Mouse (Mus musculus) gastrocnemius, adult 2 months (tissue): ENCODE data around the gene Wdr24. TPM values are rescaled to one million over a fixed set of nuclear protein-coding genes. Genes with fewer than 3 reads are reported as not detected.
"Not testable (repeated sequence)": the region's sequence is repeated elsewhere in the genome, so short reads cannot be mapped to it uniquely, and the experiment has no call there.

ENCODE experiments used
- DNase-seq: peaks from one replicate; pipeline ENCODE4 v3.0.0; 2022
- H3K27ac ChIP-seq: fragments of 200-600 bp; 2 replicates; pipeline ENCODE4 v1.8.1; 2022; ENCODE audit warnings: mild to moderate bottlenecking
- H3K4me3 ChIP-seq: fragments of 200-600 bp; 2 replicates; pipeline ENCODE4 v1.8.1; 2022; ENCODE audit warnings: mild to moderate bottlenecking, moderate library complexity
- CTCF ChIP-seq: fragments of 200-600 bp; IDR thresholded peaks from 2 replicates; pipeline ENCODE4 v1.8.1; 2022; ENCODE audit warnings: antibody characterized with exemption, mild to moderate bottlenecking, moderate library complexity
- intact Hi-C: fragments of 180-260 bp; cut with DNase I; formaldehyde crosslinking; loops from one replicate; pipeline ENCODE4 v1.15.1; 2025
- microRNA-seq: library from miRNA; unstranded; fragments of <30 nt; microRNA quantifications from one replicate; pipeline ENCODE4 v1.2.0, GENCODE M21; 2021
- total RNA-seq, 2 experiments: library from RNA; stranded (reverse); gene quantifications; 2 replicates each; pipeline ENCODE4 v1.2.3; 2021

Gene Wdr24
- total RNA-seq, 2 experiments from 2014 or later, result 8.7 to 10.0 TPM

DNA sequence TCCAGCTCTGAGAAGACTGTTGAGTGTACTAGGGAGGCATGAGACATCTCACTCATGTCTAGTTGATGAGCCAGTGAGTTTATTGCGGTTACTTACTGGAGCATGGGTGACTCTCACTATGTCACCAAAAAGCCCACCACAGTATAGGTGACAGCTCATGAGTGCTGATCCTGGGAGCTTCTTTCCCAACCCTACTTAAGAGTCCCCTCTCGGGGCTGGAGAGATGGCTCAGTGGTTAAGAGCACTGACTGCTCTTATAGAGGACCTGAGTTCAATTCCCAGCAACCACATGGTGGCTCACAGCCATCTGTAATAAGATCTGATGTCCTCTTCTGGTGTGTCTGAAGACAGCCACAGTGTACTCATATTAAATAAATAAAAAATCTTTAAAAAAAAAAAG is 46.5 kb downstream of the Wdr24 start:
- Histone ChIP-seq H3K27ac (peak overlapping the region; percentile 99; the same call in 1 of the 2 replicates), H3K4me3 (no peak overlapping the region)
- intact Hi-C loops, result loop anchor here (5.0 kb wide), 1 partner anchor 38 kb away; the partner anchor contains the start of gene Stub1
- no peak for DNase-seq
- TF ChIP-seq CTCF, result no peak

DNA sequence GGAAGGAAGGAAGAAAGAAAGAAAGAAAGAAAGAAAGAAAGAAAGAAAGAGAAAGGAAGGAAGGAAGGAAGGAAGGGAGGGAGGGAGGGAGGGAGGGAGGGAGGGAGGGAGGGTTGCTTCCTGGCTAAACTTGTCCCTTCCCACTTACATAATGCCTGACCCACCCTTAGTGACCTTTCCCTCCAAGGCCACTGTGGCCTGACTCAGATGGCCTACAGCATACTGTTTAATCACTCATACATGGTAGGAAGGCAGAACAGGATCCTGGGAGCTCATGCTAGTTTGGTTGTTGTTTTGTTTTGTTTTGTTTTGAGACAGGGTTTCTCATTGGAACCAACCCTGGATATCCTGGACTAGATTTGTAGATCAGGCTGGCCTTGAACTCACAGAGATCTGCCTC is 48.1 kb downstream of the Wdr24 start:
- H3K27ac ChIP-seq, DNase-seq, intact Hi-C loops: not testable (repeated sequence)

GRCm38 (mm10) chr17:25872676-25873075 is 49.2 kb downstream of the Wdr24 start:
- Histone ChIP-seq H3K27ac (no peak overlapping the region), H3K4me3 (no peak overlapping the region)
- no peak for DNase-seq
- intact Hi-C loops, result no loop called here
- no peak for TF ChIP-seq CTCF

More for the DNA sequence above, 48.1 kb downstream of the Wdr24 start:
- not testable (repeated sequence) for H3K4me3 ChIP-seq

DNA sequence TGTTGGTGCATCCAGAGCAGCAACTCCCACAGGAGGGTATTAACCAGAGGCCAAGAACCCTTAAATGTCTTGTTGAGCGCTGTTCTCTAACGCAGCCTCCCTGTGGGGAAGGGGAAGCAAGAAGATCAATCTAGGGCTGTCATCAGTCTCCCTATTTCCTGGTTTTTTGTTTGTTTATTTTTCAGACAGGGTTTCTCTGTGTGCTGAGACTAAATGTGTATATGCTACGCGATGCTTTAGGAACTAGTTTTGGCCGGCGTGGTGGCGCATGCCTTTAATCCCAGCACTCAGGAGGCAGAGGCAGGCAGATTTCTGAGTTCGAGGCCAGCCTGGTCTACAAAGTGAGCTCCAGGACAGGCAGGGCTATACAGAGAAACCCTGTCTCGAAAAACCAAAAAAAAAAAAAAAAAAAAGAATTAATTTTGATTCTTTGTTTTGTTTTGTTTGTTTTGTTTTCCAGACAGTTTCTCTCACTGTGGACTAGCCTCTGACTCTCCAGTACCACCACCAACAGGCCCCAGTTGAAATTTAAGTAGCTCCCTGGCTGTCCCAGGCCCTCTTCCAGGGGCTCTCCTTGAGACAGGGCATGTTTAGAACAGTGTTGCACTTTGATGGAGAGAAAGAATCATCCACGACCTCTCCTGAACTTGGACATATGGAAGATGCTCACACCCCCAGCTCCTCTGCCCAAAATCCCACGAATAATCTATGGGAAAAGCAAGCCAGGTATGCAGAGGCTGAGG is 50.1 kb downstream of the Wdr24 start:
- intact Hi-C loops, result no loop called here
- DNase-seq, result no peak
- H3K4me3 ChIP-seq, result no peak overlapping the region
- H3K27ac ChIP-seq, result peak overlapping the region; percentile 97
- no peak for TF ChIP-seq CTCF

GRCm38 (mm10) chr17:25874148-25874720 is 50.8 kb downstream of the Wdr24 start:
- intact Hi-C loops, result no loop called here
- Histone ChIP-seq H3K4me3 (peak overlapping the region; percentile 79), H3K27ac (peak overlapping the region; percentile 97)
- TF ChIP-seq CTCF, result no peak
- DNase-seq, result no peak

- H3K4me3 ChIP-seq, result peak within 1 kb of the TSS; percentile 79
- intact Hi-C loops, result loop anchor here (5.0 kb wide), 1 partner anchor 43 kb away; the partner anchor contains the start of gene Rab40c
- DNase-seq, result peak; percentile 90
- peak; percentile 16; the same call in 1 of the 2 replicates for TF ChIP-seq CTCF
- H3K27ac ChIP-seq, result peak within 1 kb of the TSS; percentile 97
Measured at GRCm38 (mm10) chr17:25874721-25875170, 51.3 kb downstream of the Wdr24 start, which contains the start of gene Mettl26. Mettl26 (plus strand) TSS chr17:25875074.

GRCm38 (mm10) chr17:25875171-25876136 is 52.0 kb downstream of the Wdr24 start:
- intact Hi-C loops, result loop anchor here (5.0 kb wide), 1 partner anchor 42 kb away; the partner anchor contains the start of gene Rab40c
- TF ChIP-seq CTCF, result peak; percentile 30; the same call in 1 of the 2 replicates
- Histone ChIP-seq H3K27ac (peak overlapping the region; percentile 97), H3K4me3 (peak overlapping the region; percentile 79)
- peak; percentile 94 for DNase-seq

DNA sequence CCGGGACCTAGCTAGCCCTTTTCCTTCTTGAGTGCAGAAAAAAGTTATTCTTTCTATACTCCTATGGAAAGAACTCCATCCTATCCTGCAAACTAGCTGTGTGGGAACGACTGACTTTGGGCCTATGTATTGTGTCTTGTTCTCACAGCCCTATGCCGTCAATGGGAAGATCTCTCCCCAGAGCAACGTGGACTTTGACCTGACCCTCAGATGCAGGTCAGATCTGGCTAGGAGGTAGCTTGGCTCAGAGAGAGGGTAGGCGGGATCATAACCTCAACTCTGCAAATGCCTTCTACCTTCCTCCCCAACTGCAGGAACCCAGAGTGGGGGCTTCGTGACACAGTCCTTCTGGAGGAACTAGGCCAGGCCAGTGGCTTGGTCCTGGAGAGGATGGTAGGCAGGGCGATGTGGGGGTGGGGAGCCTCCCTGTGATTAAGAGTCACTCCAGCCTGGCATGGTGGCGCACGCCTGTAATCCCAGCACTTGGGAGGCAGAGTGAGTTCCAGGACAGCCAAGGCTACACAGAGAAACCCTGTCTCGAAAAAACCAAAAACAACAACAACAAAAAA is 53.0 kb downstream of the Wdr24 start:
- intact Hi-C loops, result loop anchor here (5.0 kb wide), 1 partner anchor 41 kb away; the partner anchor contains the start of gene Rab40c
- no peak for DNase-seq
- Histone ChIP-seq H3K27ac (no peak overlapping the region), H3K4me3 (peak overlapping the region; percentile 79)
- TF ChIP-seq CTCF, result no peak

- intact Hi-C loops, result loop anchor here (5.0 kb wide), 1 partner anchor 40 kb away; the partner anchor contains the start of gene Rab40c
- Histone ChIP-seq H3K27ac (no peak overlapping the region), H3K4me3 (no peak overlapping the region)
- no peak for DNase-seq
- no peak for TF ChIP-seq CTCF
Measured at GRCm38 (mm10) chr17:25877025-25877424, 53.6 kb downstream of the Wdr24 start.

DNA sequence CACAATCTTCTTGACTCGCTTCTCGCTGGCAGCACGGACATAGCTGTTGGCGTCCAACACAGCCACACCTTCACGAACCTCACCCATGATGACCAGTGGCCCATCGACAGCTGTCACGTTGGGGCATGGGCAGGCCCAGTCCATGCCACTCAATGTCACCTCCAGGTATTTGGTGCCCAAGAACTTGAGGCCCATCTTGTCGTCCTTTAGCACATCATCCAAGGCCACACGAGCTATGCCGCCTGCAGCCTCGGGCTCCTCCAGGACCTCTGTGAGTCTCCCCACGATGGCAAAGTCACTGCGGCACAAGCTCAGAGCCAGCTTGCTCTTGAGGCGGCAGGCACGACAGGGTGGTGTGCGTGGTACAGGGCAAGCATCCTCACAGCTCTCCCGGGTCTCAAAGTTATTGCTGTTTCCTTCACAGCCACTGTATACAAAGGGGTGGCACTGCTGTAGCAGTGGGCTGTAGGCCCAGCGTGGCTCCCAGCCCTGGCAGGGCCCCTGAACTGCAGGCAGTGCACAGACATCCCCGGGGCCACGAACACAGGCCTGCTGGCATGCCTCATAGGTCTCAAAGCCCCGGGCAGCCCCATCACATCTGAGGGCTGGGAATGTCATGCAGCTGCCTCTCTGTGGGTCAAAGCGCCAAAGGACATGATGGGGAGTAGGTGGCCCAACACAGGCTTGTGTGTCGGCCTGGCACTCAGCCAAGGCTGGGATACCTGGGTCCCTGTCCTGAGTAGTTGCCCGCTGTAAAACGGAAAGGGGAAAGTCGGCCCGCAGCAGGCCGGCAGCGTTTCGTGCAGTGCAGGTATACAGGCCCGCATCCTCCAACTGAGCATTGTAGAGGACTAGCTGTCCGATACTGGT is 54.5 kb downstream of the Wdr24 start:
- intact Hi-C loops, result loop anchor here (5.0 kb wide), 1 partner anchor 39 kb away; the partner anchor contains the start of gene Rab40c
- DNase-seq, result no peak
- no peak overlapping the region for H3K27ac ChIP-seq
- no peak for TF ChIP-seq CTCF
- H3K4me3 ChIP-seq, result no peak overlapping the region

Small RNA genes lying within 50 kb of the gene (microRNA-seq; reads per million reads assigned to microRNA genes)
- gene Mir3082 (not detected), gene Mir6966 (not detected)

Other genes starting within 250 kb of the Wdr24 start
- gene Lmf1, start 244.5 kb upstream of the Wdr24 start, total RNA-seq, result 10 to 100 TPM in 1 of 2 experiments, 1 to 10 TPM in 1; 9.7 to 14.9 TPM
- gene Gng13, start 106.5 kb upstream of the Wdr24 start, total RNA-seq, result not detected
- under 1 TPM; 0.77 to 0.86 TPM for gene Chtf18, start 96.2 kb upstream of the Wdr24 start, total RNA-seq
- gene Rpusd1, start 96.0 kb upstream of the Wdr24 start, total RNA-seq, result 1 to 10 TPM; 3.9 to 4.0 TPM
- gene Mslnl, start 87.6 kb upstream of the Wdr24 start, total RNA-seq, result not detected
- under 1 TPM in 1 of 2 experiments, not detected in 1; 0.33 TPM for gene Msln, start 69.2 kb upstream of the Wdr24 start, total RNA-seq
- gene Narfl, start 49.9 kb upstream of the Wdr24 start, total RNA-seq, result 10 to 100 TPM; 28.6 to 38.7 TPM
- gene Haghl, start 38.0 kb upstream of the Wdr24 start, total RNA-seq, result 1 to 10 TPM; 9.0 to 9.1 TPM
- not detected for gene Ccdc78, start 37.0 kb upstream of the Wdr24 start, total RNA-seq
- gene Fam173a, start 30.7 kb upstream of the Wdr24 start, total RNA-seq, result 10 to 100 TPM; 35.9 to 43.7 TPM
- gene AC134908.4, start 28.0 kb upstream of the Wdr24 start, total RNA-seq, result not detected
- 10 to 100 TPM; 40.4 to 41.0 TPM for gene Metrn, start 26.5 kb upstream of the Wdr24 start, total RNA-seq
- gene Fbxl16, start 14.5 kb upstream of the Wdr24 start, total RNA-seq, result 1 to 10 TPM; 1.4 to 2.2 TPM
- 10 to 100 TPM; 11.5 to 13.0 TPM for gene Jmjd8, start 5.2 kb downstream of the Wdr24 start, total RNA-seq
- gene Stub1, start 9.8 kb downstream of the Wdr24 start, total RNA-seq, result 10 to 100 TPM; 85.8 to 93.8 TPM
- 10 to 100 TPM; 17.2 to 20.2 TPM for gene Rhbdl1, start 13.7 kb downstream of the Wdr24 start, total RNA-seq
- 10 to 100 TPM; 13.0 to 15.9 TPM for gene Gm20683, start 18.1 kb downstream of the Wdr24 start, total RNA-seq
- 10 to 100 TPM; 58.1 to 89.3 TPM for gene Rhot2, start 21.2 kb downstream of the Wdr24 start, total RNA-seq
- 1 to 10 TPM in 1 of 2 experiments, under 1 TPM in 1; 0.66 to 1.0 TPM for gene Wdr90, start 37.9 kb downstream of the Wdr24 start, total RNA-seq
- gene Mcrip2, start 45.1 kb downstream of the Wdr24 start, total RNA-seq, result 100 to 1,000 TPM in 1 of 2 experiments, 10 to 100 TPM in 1; 85.3 to 117 TPM
- 10 to 100 TPM; 27.7 to 33.7 TPM for gene Mettl26, start 51.4 kb downstream of the Wdr24 start, total RNA-seq
- under 1 TPM; 0.26 to 0.75 TPM for gene Wfikkn1, start 57.2 kb downstream of the Wdr24 start, total RNA-seq
- 1 to 10 TPM; 8.1 to 9.5 TPM for gene Rab40c, start 96.1 kb downstream of the Wdr24 start, total RNA-seq
- 10 to 100 TPM; 21.0 to 28.6 TPM for gene Pigq, start 121.3 kb downstream of the Wdr24 start, total RNA-seq
- gene Nhlrc4, start 121.3 kb downstream of the Wdr24 start, total RNA-seq, result not detected
- gene A930017K11Rik, start 128.9 kb downstream of the Wdr24 start, total RNA-seq, result not detected
- 1 to 10 TPM; 6.0 to 9.4 TPM for gene Capn15, start 162.2 kb downstream of the Wdr24 start, total RNA-seq
- 10 to 100 TPM; 76.3 to 92.0 TPM for gene Rab11fip3, start 245.9 kb downstream of the Wdr24 start, total RNA-seq